Mouse (Mus musculus): ENCODE measurements around the gene Slc26a1. TPM values are rescaled to one million over a fixed set of nuclear protein-coding genes. Genes with fewer than 3 reads are reported as not detected.

Gene Slc26a1
- total RNA-seq, 2 experiments from 2014 or later: 0.10 TPM; not detected in 1

DNA sequence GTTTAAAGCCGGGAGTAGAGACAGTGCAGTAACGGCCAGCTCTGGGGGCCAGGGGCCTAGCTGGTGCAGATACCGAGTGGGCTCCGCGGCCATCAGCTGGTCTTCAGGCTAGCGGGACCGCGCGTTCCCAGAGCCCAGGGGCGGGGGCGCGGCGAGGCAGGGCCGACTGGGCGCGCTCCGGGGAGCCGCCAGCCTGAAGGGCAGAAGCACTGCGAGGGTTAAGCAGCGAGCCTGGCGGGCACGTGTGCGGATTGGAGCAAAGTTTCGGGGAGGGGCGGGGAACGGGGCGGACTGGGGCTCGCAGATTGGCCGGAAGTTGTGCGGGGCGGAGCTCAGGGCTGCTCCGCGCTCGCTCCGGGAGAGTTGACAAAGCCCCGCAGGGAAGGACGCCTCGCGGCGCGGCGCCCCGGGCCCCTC is 18.5 kb upstream of the Slc26a1 start:
- peak; percentile 82 for ATAC-seq (replicated peaks; ENCODE audit: poor library complexity, severe bottlenecking)

- peak; percentile 47 for ATAC-seq (replicated peaks; ENCODE audit: poor library complexity, severe bottlenecking)
Observed at GRCm38 (mm10) chr5:108692271-108692670, 16.9 kb upstream of the Slc26a1 start, which contains the start of gene Fgfrl1. Gene Fgfrl1, plus strand, starts transcription at chr5:108692382.

DNA sequence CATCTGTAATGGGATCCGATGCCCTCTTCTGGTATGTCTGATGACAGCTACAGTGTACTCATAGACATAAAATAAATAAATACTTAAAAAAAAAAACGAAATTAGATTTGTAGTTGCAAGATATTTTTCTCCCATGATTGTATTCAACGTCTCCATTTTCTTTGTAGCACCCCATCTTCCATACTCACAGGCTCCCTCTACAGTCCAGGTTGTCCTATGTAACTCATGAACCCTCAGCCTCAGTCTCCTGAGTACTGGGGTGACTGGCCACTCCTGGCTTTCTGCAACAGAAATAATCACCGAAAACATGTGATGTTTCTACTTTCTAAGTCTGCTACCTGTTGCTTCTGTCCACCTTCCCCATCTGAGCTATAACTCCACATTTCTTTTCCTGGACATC is 15.8 kb upstream of the Slc26a1 start:
- no peak for ATAC-seq (replicated peaks; ENCODE audit: poor library complexity, severe bottlenecking)

DNA sequence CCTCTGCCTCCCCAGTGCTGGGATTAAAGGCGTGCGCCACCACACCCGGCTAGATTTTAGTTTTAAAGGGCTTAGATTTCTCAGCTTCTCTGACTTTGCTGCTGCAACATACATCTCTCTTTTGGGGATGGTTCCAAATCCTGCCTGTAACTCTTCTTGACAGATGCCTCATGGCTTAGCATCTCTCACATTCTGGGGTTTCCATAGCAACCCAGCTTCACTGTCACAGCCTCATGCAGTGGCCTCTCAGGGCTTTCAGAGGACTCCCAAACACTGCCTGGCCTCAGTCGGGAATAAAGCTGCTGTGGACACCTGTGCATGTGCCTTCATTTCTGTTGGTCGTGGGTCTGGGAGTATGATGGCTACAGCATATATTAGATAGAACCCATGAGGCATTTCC is 13.7 kb upstream of the Slc26a1 start:
- ATAC-seq (replicated peaks; ENCODE audit: poor library complexity, severe bottlenecking): no peak

DNA sequence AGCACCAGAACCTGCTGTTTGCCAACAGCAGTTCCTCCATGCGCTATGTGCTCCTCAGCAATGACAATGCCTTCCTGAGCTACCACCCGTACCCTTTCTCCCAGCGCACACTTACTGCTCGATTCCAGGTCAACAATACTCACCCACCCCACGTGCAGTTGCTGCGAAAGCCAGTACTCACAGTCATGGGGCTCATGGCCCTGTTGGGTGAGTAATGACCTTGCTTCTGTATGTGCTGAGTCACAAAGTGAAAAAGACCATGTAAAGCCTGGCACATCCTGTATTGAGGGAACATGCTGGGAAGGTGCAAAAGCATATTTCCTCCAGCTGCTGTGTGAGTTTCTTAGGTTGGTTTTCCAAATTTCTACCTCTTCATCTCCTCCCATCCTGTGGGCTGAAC is 5.5 kb upstream of the Slc26a1 start:
- ATAC-seq (replicated peaks; ENCODE audit: poor library complexity, severe bottlenecking): no peak

DNA sequence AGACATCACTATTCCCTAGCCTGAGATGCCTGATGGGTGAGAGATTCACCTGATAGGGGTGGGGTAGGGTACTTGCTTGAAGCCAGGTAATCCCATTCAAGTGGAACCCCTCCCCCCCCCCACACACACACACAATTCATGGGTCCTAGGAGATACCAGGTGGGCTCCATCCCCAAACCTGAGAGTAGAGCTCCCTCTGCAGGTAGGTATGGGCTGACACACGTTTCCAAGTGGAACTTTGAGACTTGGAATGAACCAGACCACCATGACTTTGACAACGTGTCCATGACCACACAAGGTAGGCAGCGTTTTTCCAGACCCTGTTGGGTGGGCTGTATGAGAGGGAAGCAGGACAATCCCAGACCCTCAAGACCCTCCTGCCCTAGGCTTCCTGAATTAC is 4.5 kb upstream of the Slc26a1 start:
- ATAC-seq (replicated peaks; ENCODE audit: poor library complexity, severe bottlenecking): 0 out of 2 replicates have a peak, but pooled peaks have one; percentile 45

- no peak for ATAC-seq (replicated peaks; ENCODE audit: poor library complexity, severe bottlenecking)
Observed at GRCm38 (mm10) chr5:108678296-108678854, 3.0 kb upstream of the Slc26a1 start.

DNA sequence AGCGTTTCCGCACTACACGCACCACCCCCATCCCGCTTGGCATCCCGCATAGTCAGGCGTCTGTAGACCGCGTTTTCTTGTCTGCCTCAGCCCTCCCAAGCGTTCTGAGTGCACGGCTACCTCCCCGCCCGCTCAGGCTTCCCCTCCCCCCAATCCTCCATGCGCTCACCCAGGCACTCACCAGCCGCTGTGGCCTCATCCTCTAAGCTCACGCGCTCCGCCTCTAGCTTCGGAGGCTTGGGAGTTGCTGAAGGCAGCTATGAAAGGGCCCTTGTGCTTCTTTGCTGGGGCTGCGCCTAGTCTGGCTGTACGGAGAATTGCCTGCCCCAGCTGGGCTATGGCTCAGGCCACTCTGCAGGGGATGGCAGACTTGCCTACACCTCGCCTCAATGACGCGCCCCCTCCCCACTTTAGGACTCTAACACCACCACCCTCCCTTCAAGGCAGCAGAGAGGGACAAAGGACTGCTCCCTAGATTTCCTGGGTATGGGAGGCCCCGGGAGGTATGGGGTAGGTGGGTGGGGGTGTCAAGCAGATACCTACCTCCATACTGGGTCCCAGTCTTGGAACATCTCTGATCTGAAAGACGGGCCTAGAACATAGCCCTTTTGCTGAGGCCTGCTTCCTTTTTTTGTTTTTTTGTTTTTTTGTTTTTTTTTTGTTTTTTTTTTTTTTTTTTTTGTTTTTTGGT is 2.4 kb upstream of the Slc26a1 start:
- no peak for ATAC-seq (replicated peaks; ENCODE audit: poor library complexity, severe bottlenecking)

GRCm38 (mm10) chr5:108676772-108677498 is 1.6 kb upstream of the Slc26a1 start:
- no peak for ATAC-seq (replicated peaks; ENCODE audit: poor library complexity, severe bottlenecking)

GRCm38 (mm10) chr5:108674624-108675023 is 745 bp downstream of the Slc26a1 start:
- no peak for ATAC-seq (replicated peaks; ENCODE audit: poor library complexity, severe bottlenecking)

DNA sequence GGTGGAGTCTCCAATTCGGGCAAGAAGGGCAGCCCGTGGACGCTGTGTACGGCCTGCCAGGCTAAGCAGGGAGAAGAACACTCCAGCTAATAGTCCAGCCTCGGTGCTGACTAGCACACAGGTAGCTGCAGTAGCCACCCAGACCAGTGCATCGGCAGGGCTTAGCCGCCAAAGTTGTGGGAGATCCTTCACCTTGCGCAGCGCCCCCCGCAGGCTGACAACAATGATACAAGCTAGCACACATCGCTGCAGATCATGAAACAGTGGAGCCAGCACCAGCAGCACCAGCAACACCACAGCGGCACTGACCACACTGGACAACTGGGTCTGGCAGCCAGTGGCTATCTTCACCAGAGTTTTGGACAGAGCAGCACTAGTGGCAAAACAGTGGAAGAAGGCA is 3.6 kb downstream of the Slc26a1 start:
- no peak for ATAC-seq (replicated peaks; ENCODE audit: poor library complexity, severe bottlenecking)

- ATAC-seq (replicated peaks; ENCODE audit: poor library complexity, severe bottlenecking): peak; percentile 27; the same call in 1 of the 2 replicates
Observed at GRCm38 (mm10) chr5:108670785-108671184, 4.6 kb downstream of the Slc26a1 start.

GRCm38 (mm10) chr5:108669986-108670385 is 5.4 kb downstream of the Slc26a1 start:
- ATAC-seq (replicated peaks; ENCODE audit: poor library complexity, severe bottlenecking): no peak

GRCm38 (mm10) chr5:108668977-108669936 is 6.1 kb downstream of the Slc26a1 start, which contains the start of gene Dgkq:
Gene Dgkq, minus strand, starts transcription at chr5:108669672.
- peak; percentile 80 for ATAC-seq (replicated peaks; ENCODE audit: poor library complexity, severe bottlenecking)

GRCm38 (mm10) chr5:108668387-108668932 is 6.9 kb downstream of the Slc26a1 start:
- no peak for ATAC-seq (replicated peaks; ENCODE audit: poor library complexity, severe bottlenecking)

DNA sequence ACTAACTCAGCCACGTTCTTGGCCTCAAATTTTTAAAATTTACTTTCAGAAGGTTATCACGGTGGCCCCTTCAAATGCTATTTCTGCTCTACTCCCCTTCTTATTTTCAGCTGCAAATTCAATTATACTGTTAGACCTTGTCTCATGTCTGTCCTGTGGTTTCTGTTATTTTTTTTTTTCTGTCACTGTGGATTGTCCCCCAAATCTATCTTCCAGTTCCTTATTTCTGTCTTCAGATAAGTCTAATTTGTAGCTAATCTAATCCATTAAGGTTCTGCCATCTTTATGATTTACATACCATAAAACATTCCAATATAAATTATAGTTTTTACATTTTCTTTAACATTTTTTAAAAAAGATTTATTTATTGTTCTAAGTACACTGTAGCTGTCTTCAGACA is 8.0 kb downstream of the Slc26a1 start:
- ATAC-seq (replicated peaks; ENCODE audit: poor library complexity, severe bottlenecking): no peak

- no peak for ATAC-seq (replicated peaks; ENCODE audit: poor library complexity, severe bottlenecking)
Observed at GRCm38 (mm10) chr5:108665066-108665465, 10.3 kb downstream of the Slc26a1 start.

DNA sequence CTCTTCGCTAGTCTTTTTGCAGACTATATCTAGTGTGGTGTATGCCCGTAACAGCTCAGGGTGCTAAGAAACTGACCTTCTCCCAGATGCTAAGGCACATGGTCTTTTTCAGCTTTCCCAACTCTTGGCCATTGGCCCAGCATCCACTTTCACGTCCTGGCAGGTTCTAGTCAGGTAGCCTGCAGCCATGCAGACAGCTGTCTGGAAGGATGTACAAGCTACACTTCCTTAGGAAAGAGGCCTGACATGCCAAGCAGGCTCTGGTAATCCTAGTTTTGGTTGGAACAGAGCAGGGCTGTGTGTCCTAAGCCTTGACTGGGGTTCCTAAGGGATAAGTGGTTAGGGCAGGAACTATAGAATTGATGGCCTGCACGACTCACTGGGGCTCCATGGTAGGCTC is 12.6 kb downstream of the Slc26a1 start:
- ATAC-seq (replicated peaks; ENCODE audit: poor library complexity, severe bottlenecking): no peak

DNA sequence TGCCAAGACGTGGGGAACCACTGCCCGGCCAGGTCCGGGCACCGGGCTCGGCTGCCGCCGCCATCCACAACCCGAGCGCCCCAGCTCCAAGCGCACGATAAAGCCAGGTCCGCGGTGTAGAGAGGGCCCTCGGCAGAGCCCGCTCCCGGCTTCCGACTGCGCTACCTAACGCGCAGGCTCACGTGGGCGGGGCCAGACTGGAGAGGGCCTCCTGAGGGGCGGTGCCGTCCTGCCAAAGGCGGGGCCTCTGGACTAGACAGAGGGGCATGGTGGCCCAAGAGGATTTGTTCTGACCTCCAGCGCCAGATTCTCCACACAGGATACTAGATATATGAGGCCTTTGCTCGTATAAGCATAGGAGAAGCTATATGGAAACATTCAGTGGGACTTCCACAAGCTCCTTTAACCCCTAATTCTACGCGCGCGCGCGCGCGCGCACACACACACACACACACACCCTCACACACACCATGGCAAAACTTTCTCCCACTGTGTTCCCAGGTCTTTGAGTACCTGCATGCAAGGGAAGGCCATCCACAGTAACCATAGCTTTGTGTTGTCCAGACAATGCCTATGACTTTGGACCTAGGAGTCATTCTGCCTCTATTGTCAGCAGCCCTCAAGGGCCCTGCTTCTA is 14.6 kb downstream of the Slc26a1 start:
- ATAC-seq (replicated peaks; ENCODE audit: poor library complexity, severe bottlenecking): peak; percentile 97

All from granulocyte monocyte progenitor cell, adult 5-6 weeks (primary cell).